In genomic region chr11:108752301-108752700, GRCm38 (mm10) we compare ENCODE assay signal across 8 mouse cellular contexts.
DNase-seq lines count a peak whose midpoint lies in the region; ATAC-seq and TF ChIP-seq lines count a peak whose summit lies in the region.

No protein-coding gene starts in this region.

- WGBS in kidney, embryonic 15.5 days: 49% methylated on average over 7 of the region's 7 CpGs
- WGBS in thymus, adult 2 months: 10% methylated on average over 7 of the region's 7 CpGs

- H3K9me3 ChIP-seq in kidney, embryonic 15.5 days (replicated peaks): no peaks in the 10 kb centered on the region

- no peak overlapping the region for H3K9ac ChIP-seq in kidney, embryonic 15.5 days

- no peak overlapping the region for H3K4me3 ChIP-seq in kidney, embryonic 15.5 days (replicated peaks)
- no peak overlapping the region for H3K4me3 ChIP-seq in thymus, adult 2 months (ENCODE audit: control insufficient read depth, insufficient read depth, low read length)

- TF ChIP-seq CTCF in thymus, adult 2 months (IDR thresholded peaks at IDR 0.05; ENCODE audit: borderline replicate concordance, control insufficient read depth, extremely low read depth, insufficient read depth, low read length, poor library complexity): no peak

- no peak for ATAC-seq in kidney, embryonic 15.5 days (replicated peaks; ENCODE audit: low FRiP score)

- 0 out of 2 replicates have a peak overlapping the region, but pooled peaks have one; percentile 25 for H3K27ac ChIP-seq in kidney, embryonic 15.5 days
- H3K27ac ChIP-seq in thymus, adult 2 months (ENCODE audit: control insufficient read depth, insufficient read depth, low read length): no peak overlapping the region

- no peaks in the 10 kb centered on the region for H3K27me3 ChIP-seq in kidney, embryonic 15.5 days
- no peaks in the 10 kb centered on the region; the same call in 1 of the 2 replicates for H3K27me3 ChIP-seq in thymus, adult 2 months (ENCODE audit: control insufficient read depth, insufficient read depth, low read length)

- no peak for TF ChIP-seq POLR2A in thymus, adult 2 months (IDR thresholded peaks at IDR 0.05; ENCODE audit: control insufficient read depth, extremely low read depth, insufficient read depth, low read length, poor library complexity)

- H3K4me1 ChIP-seq in kidney, embryonic 15.5 days: peaks cover 20% of the 10 kb centered on the region
- peaks cover 2% of the 10 kb centered on the region; the same call in 1 of the 2 replicates for H3K4me1 ChIP-seq in thymus, adult 2 months (replicated peaks; ENCODE audit: control insufficient read depth, insufficient read depth, low read length)

- DNase-seq in embryo, embryonic 10 days (ENCODE audit: low spot score): peak; percentile 3
- no peak for DNase-seq in embryo, embryonic 11 days
- DNase-seq in 3T3-L1 (ENCODE audit: low read depth, low spot score): peak; percentile 87
- DNase-seq in cerebellum, adult 8-10 months: peak; percentile 34
- peak; percentile 64 for DNase-seq in gastrocnemius, postnatal 10 days
- peak; percentile 62 to 88 for DNase-seq in lung, postnatal 4 days
- DNase-seq in thymus, adult 2 months: peak; percentile 24

- H3K36me3 ChIP-seq in kidney, embryonic 15.5 days: no peaks in the 10 kb centered on the region
- no peaks in the 10 kb centered on the region for H3K36me3 ChIP-seq in thymus, adult 2 months (ENCODE audit: control insufficient read depth, insufficient read depth, low read length)

- H3K4me2 ChIP-seq in kidney, embryonic 15.5 days: no peak overlapping the region
